Mouse (Mus musculus) MEL (cell line): ENCODE measurements around the gene Top1. TPM values are rescaled to one million over a fixed set of nuclear protein-coding genes. Genes with fewer than 3 reads are reported as not detected.

Source experiments
- DNase-seq: peaks from one replicate; pipeline ENCODE4 v3.0.0; 2011; ENCODE audit warnings: low read depth, low spot score
- H3K27ac ChIP-seq: 2 replicates; pipeline ENCODE4 v1.5.1; 2012; ENCODE audit warnings: low read depth, mild to moderate bottlenecking, control low read depth, low read length, moderate library complexity; ENCODE audit not compliant: control insufficient read depth
- H3K27me3 ChIP-seq, 2 experiments: fragments of 150-350 bp in 1 of 2; sonication (generic) in 1 of 2; 2 replicates each; pipeline ENCODE4 v1.6.1; 2012; ENCODE audit warnings: low read length in 2 of 2, mild to moderate bottlenecking in 2 of 2, improper control_type of control experiment in 1 of 2, moderate library complexity in 1 of 2; ENCODE audit not compliant: insufficient read depth in 2 of 2, control insufficient read depth in 1 of 2
- H3K36me3 ChIP-seq, 2 experiments: 2 replicates each; pipeline ENCODE4 v1.6.1; 2012 to 2014; ENCODE audit warnings: low read length in 2 of 2, improper control_type of control experiment in 1 of 2, inconsistent platforms in 1 of 2, mild to moderate bottlenecking in 1 of 2; ENCODE audit not compliant: insufficient read depth in 2 of 2, control insufficient read depth in 1 of 2
- H3K4me1 ChIP-seq, 2 experiments: fragments of 150-350 bp in 1 of 2; sonication (generic) in 1 of 2; 2 replicates each; pipeline ENCODE4 v1.6.1; 2012; ENCODE audit warnings: low read length in 2 of 2, improper control_type of control experiment in 1 of 2, mild to moderate bottlenecking in 1 of 2; ENCODE audit not compliant: insufficient read depth in 2 of 2, control insufficient read depth in 1 of 2
- H3K4me3 ChIP-seq, 2 experiments: fragments of 150-350 bp in 1 of 2; sonication (generic) in 1 of 2; 2 replicates each; pipeline ENCODE4 v1.5.1; 2012; ENCODE audit warnings: low read depth in 2 of 2, low read length in 2 of 2, mild to moderate bottlenecking in 2 of 2, moderate library complexity in 2 of 2, control low read depth in 1 of 2, improper control_type of control experiment in 1 of 2; ENCODE audit not compliant: control insufficient read depth in 1 of 2, insufficient read depth in 1 of 2
- H3K79me2 ChIP-seq: 2 replicates; pipeline ENCODE4 v1.6.1; 2012; ENCODE audit warnings: mild to moderate bottlenecking, low read length, moderate library complexity; ENCODE audit not compliant: control insufficient read depth, poor library complexity, insufficient read depth
- H3K9ac ChIP-seq: 2 replicates; pipeline ENCODE4 v1.6.1; 2012; ENCODE audit warnings: low read depth, mild to moderate bottlenecking, control low read depth, low read length, moderate library complexity; ENCODE audit not compliant: control insufficient read depth, poor library complexity, severe bottlenecking
- H3K9me3 ChIP-seq: fragments of 150-350 bp; sonication (generic); replicated peaks from 2 replicates; pipeline ENCODE4 v1.6.1; 2012; ENCODE audit warnings: mild to moderate bottlenecking, low read length, improper control_type of control experiment, moderate library complexity; ENCODE audit not compliant: insufficient read depth
- CHD1 ChIP-seq: IDR thresholded peaks from 2 replicates; pipeline ENCODE4 v1.6.1; 2012; ENCODE audit warnings: low read depth, mild to moderate bottlenecking, inconsistent platforms, low read length, improper control_type of control experiment
- CHD2 ChIP-seq: IDR thresholded peaks from 2 replicates; pipeline ENCODE4 v1.6.1; 2011; ENCODE audit warnings: low read length, improper control_type of control experiment
- CTCF ChIP-seq, 3 experiments: IDR thresholded peaks in 2 of 3; conservative IDR thresholded peaks in 1 of 3; 2 replicates each; pipeline ENCODE4 v1.5.1; 2011 to 2012; ENCODE audit warnings: low read length in 3 of 3, low read depth in 2 of 3, mild to moderate bottlenecking in 2 of 3, improper control_type of control experiment in 1 of 3, inconsistent platforms in 1 of 3, mixed read lengths in 1 of 3, moderate library complexity in 1 of 3; ENCODE audit not compliant: control insufficient read depth in 1 of 3, insufficient read depth in 1 of 3, poor library complexity in 1 of 3, severe bottlenecking in 1 of 3
- E2F4 ChIP-seq: IDR thresholded peaks from 2 replicates; pipeline ENCODE4 v1.6.1; 2011; ENCODE audit warnings: low read depth, low read length, improper control_type of control experiment, borderline replicate concordance
- ELF1 ChIP-seq: IDR thresholded peaks from 2 replicates; pipeline ENCODE4 v1.6.1; 2014; ENCODE audit warnings: low read depth, mild to moderate bottlenecking, inconsistent platforms, low read length, improper control_type of control experiment, moderate library complexity
- EP300 ChIP-seq, 2 experiments: IDR thresholded peaks; 2 replicates each; pipeline ENCODE4 v1.6.1; 2011; ENCODE audit warnings: improper control_type of control experiment in 2 of 2, low read length in 2 of 2, low read depth in 1 of 2, mild to moderate bottlenecking in 1 of 2
- ETS1 ChIP-seq: IDR thresholded peaks from 2 replicates; pipeline ENCODE4 v1.6.1; 2012; ENCODE audit warnings: low read depth, mild to moderate bottlenecking, inconsistent platforms, low read length, improper control_type of control experiment, moderate library complexity
- GABPA ChIP-seq: IDR thresholded peaks from 2 replicates; pipeline ENCODE4 v1.6.1; 2012; ENCODE audit warnings: low read depth, mild to moderate bottlenecking, inconsistent platforms, low read length, improper control_type of control experiment, moderate library complexity
- HCFC1 ChIP-seq: IDR thresholded peaks from 2 replicates; pipeline ENCODE4 v1.6.1; 2012; ENCODE audit warnings: low read depth, mild to moderate bottlenecking, inconsistent platforms, low read length, improper control_type of control experiment, moderate library complexity
- JUND ChIP-seq: IDR thresholded peaks from 2 replicates; pipeline ENCODE4 v1.6.1; 2011; ENCODE audit warnings: low read depth, mild to moderate bottlenecking, improper control_type of control experiment, low read length
- KAT2A ChIP-seq: conservative IDR thresholded peaks from 2 replicates; pipeline ENCODE4 v1.6.1; 2012; ENCODE audit warnings: low read depth, low read length, improper control_type of control experiment, inconsistent platforms
- MAX ChIP-seq: IDR thresholded peaks from 2 replicates; pipeline ENCODE4 v1.6.1; 2011; ENCODE audit warnings: low read length, improper control_type of control experiment
- MAZ ChIP-seq: IDR thresholded peaks from 2 replicates; pipeline ENCODE4 v1.6.1; 2012; ENCODE audit warnings: low read depth, mild to moderate bottlenecking, inconsistent platforms, low read length, improper control_type of control experiment
- MXI1 ChIP-seq: IDR thresholded peaks from 2 replicates; pipeline ENCODE4 v1.6.1; 2011; ENCODE audit warnings: mild to moderate bottlenecking, low read depth, low read length, improper control_type of control experiment
- MYC ChIP-seq: IDR thresholded peaks from 2 replicates; pipeline ENCODE4 v1.6.1; 2011; ENCODE audit warnings: low read depth, mild to moderate bottlenecking, low read length, improper control_type of control experiment, moderate library complexity
- NELFE ChIP-seq: IDR thresholded peaks from 2 replicates; pipeline ENCODE4 v1.6.1; 2011; ENCODE audit warnings: low read depth, low read length, improper control_type of control experiment
- NRF1 ChIP-seq: IDR thresholded peaks from 2 replicates; pipeline ENCODE4 v1.6.1; 2014; ENCODE audit warnings: low read depth, mild to moderate bottlenecking, inconsistent platforms, low read length, improper control_type of control experiment, moderate library complexity; ENCODE audit not compliant: poor library complexity, insufficient read depth, severe bottlenecking
- POLR2A ChIP-seq, 2 experiments: IDR thresholded peaks; 2 replicates each; pipeline ENCODE4 v1.6.1; 2011 to 2012; ENCODE audit warnings: low read length in 2 of 2, mild to moderate bottlenecking in 2 of 2, control low read depth in 1 of 2, improper control_type of control experiment in 1 of 2, low read depth in 1 of 2, moderate library complexity in 1 of 2; ENCODE audit not compliant: control insufficient read depth in 1 of 2, insufficient read depth in 1 of 2, poor library complexity in 1 of 2
- POLR2AphosphoS2 ChIP-seq: IDR thresholded peaks from 2 replicates; pipeline ENCODE4 v1.6.1; 2011; ENCODE audit warnings: low read length, improper control_type of control experiment
- POLR2AphosphoS5 ChIP-seq: IDR thresholded peaks from 2 replicates; pipeline ENCODE4 v1.6.1; 2012; ENCODE audit warnings: low read depth, borderline replicate concordance, mild to moderate bottlenecking, inconsistent platforms, low read length, moderate library complexity, mixed read lengths
- SIN3A ChIP-seq: IDR thresholded peaks from 2 replicates; pipeline ENCODE4 v1.6.1; 2012; ENCODE audit warnings: low read length, improper control_type of control experiment, inconsistent platforms
- SMC3 ChIP-seq: IDR thresholded peaks from 2 replicates; pipeline ENCODE4 v1.6.1; 2011; ENCODE audit warnings: low read depth, low read length, improper control_type of control experiment
- TAL1 ChIP-seq: IDR thresholded peaks from 2 replicates; pipeline ENCODE4 v1.6.1; 2012; ENCODE audit warnings: mild to moderate bottlenecking, inconsistent platforms, low read length, moderate library complexity, mixed read lengths
- TBP ChIP-seq: IDR thresholded peaks from 2 replicates; pipeline ENCODE4 v1.8.0; 2011; ENCODE audit warnings: low read depth, low read length, improper control_type of control experiment
- TCF12 ChIP-seq: IDR thresholded peaks from 2 replicates; pipeline ENCODE4 v1.6.1; 2014; ENCODE audit warnings: low read depth, mild to moderate bottlenecking, inconsistent platforms, low read length, improper control_type of control experiment, moderate library complexity
- UBTF ChIP-seq: IDR thresholded peaks from 2 replicates; pipeline ENCODE4 v1.6.1; 2012; ENCODE audit warnings: low read depth, mild to moderate bottlenecking, inconsistent platforms, low read length, improper control_type of control experiment, moderate library complexity, borderline replicate concordance; ENCODE audit not compliant: insufficient read depth
- USF1 ChIP-seq: IDR thresholded peaks from 2 replicates; pipeline ENCODE4 v1.6.1; 2014; ENCODE audit warnings: low read depth, mild to moderate bottlenecking, inconsistent platforms, low read length, improper control_type of control experiment, moderate library complexity
- ZC3H11A ChIP-seq: IDR thresholded peaks from 2 replicates; pipeline ENCODE4 v1.6.1; 2012; ENCODE audit warnings: low read depth, mild to moderate bottlenecking, inconsistent platforms, low read length, improper control_type of control experiment
- ZKSCAN1 ChIP-seq: IDR thresholded peaks from 2 replicates; pipeline ENCODE4 v1.6.1; 2012; ENCODE audit warnings: low read depth, mild to moderate bottlenecking, inconsistent platforms, low read length, improper control_type of control experiment, moderate library complexity
- ZMIZ1 ChIP-seq: IDR thresholded peaks from 2 replicates; pipeline ENCODE4 v1.6.1; 2012; ENCODE audit warnings: low read depth, mild to moderate bottlenecking, inconsistent platforms, low read length, improper control_type of control experiment, moderate library complexity
- ZNF384 ChIP-seq: IDR thresholded peaks from 2 replicates; pipeline ENCODE4 v1.6.1; 2012; ENCODE audit warnings: low read depth, mild to moderate bottlenecking, inconsistent platforms, low read length, improper control_type of control experiment
- polyA plus RNA-seq, 2 experiments: library from polyadenylated mRNA; stranded (reverse) in 1 of 2; unstranded in 1 of 2; fragments of >175 nt in 1 of 2; fragments of >200 nt in 1 of 2; gene quantifications; 2 replicates each; pipeline versions ENCODE4 v1.2.1 to v1.2.4; 2012; ENCODE audit warnings: low replicate concordance in 2 of 2, low read depth in 1 of 2; ENCODE audit not compliant: insufficient read length in 2 of 2, insufficient read depth in 1 of 2, missing spikeins in 1 of 2
- total RNA-seq: library from RNA; depleted of rRNA; stranded (reverse); fragments of 300-350 nt; gene quantifications from 2 replicates; pipeline ENCODE4 v1.2.3, GENCODE M21; 2012; rRNA removed

Gene Top1
- total RNA-seq (33.5 and 36.5 TPM in 2 replicates), polyA plus RNA-seq (100 to 1,000 TPM in 1 of 2 experiments, 10 to 100 TPM in 1; 73.3 to 123 TPM)

DNA sequence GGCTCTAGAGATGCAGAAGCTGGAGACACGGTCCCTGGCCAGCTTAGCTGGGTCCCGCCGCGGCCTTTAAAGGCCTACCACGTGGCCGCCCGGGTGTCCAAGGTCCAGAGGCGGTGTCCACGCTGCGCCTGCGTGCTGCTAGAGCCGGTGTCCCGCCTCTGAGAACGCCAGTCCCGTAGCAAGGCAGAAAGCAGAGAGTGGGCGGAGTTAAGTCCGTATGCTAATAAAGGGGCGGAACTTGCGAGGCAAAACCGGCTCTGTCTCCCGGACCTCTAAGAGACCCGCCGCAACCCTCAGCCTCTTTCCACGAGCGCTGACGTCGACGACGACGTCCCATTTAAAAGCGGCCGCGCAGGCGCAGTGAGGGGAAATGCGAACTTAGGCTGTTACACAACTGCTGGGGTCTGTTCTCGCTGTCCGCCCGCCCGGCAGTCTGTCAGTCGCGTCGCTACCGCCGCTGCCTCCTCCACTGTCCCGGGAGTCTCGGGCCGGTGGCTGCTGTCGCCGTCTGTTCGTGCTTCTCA lies at the start of gene Top1:
Gene Top1, plus strand, starts transcription at position 275 of the 524 bp plus-strand sequence.
- H3K9ac ChIP-seq: peak within 1 kb of the TSS; percentile 100
- no peaks in the 10 kb centered on the region for H3K9me3 ChIP-seq
- H3K36me3 ChIP-seq: peaks cover 0 to 23% of the 10 kb centered on the region in 2 experiments; a peak in 2 of 4 replicates
- peaks cover 23% of the 10 kb centered on the region for H3K79me2 ChIP-seq
- DNase-seq: peak; percentile 99
- H3K4me3 ChIP-seq: peak within 1 kb of the TSS; percentile 89 to 99
- no peaks in the 10 kb centered on the region for H3K27me3 ChIP-seq
- TF ChIP-seq UBTF: no peak
- no peak for TF ChIP-seq ZC3H11A
- no peak for TF ChIP-seq SIN3A
- no peak for TF ChIP-seq GABPA
- TF ChIP-seq ELF1: no peak; the same call in 1 of the 2 replicates
- TF ChIP-seq MXI1: peak; percentile 98
- peak; percentile 96 for TF ChIP-seq MYC
- no peak for TF ChIP-seq ETS1
- TF ChIP-seq ZMIZ1: peak; percentile 93
- TF ChIP-seq USF1: peak; percentile 85
- TF ChIP-seq MAZ: no peak
- no peak for TF ChIP-seq TAL1
- TF ChIP-seq MAX: peak; percentile 99
- TF ChIP-seq CTCF (IDR thresholded peaks at IDR 0.05 in 2 of 3, conservative IDR thresholded peaks at IDR 0.05 in 1 of 3; ENCODE audit: control insufficient read depth in 1 of 3, insufficient read depth in 1 of 3, low read depth in 2 of 3, low read length in 3 of 3, poor library complexity in 1 of 3, severe bottlenecking in 1 of 3): no peak
- TF ChIP-seq POLR2AphosphoS5: no peak
- peak; percentile 97 for TF ChIP-seq TBP
- no peak for TF ChIP-seq SMC3
- TF ChIP-seq POLR2AphosphoS2: 0 out of 2 replicates have a peak, but pooled peaks have one; percentile 48
- no peak for TF ChIP-seq E2F4
- TF ChIP-seq TCF12: peak; percentile 62
- peak; percentile 63; the same call in 1 of the 2 replicates for TF ChIP-seq HCFC1
- peak; percentile 85 for TF ChIP-seq NRF1
- TF ChIP-seq CHD2: no peak
- no peak for TF ChIP-seq JUND
- TF ChIP-seq CHD1: no peak
- TF ChIP-seq EP300 (IDR thresholded peaks at IDR 0.05; ENCODE audit: low read depth in 1 of 2, low read length in 2 of 2): no peak
- TF ChIP-seq ZKSCAN1: no peak
- no peak for TF ChIP-seq KAT2A
- peak; percentile 83 to 95 for TF ChIP-seq POLR2A (IDR thresholded peaks at IDR 0.05; ENCODE audit: control insufficient read depth in 1 of 2, insufficient read depth in 1 of 2, low read depth in 1 of 2, low read length in 2 of 2, poor library complexity in 1 of 2)
- TF ChIP-seq NELFE: peak; percentile 93
- no peak for TF ChIP-seq ZNF384
- H3K27ac ChIP-seq: peak within 1 kb of the TSS; percentile 82
- peaks cover 12 to 15% of the 10 kb centered on the region in 2 experiments for H3K4me1 ChIP-seq
